Mouse (Mus musculus) forebrain, embryonic 14.5 days (tissue): Measurements from ENCODE around the gene Gm42906. TPM values are rescaled to one million over a fixed set of nuclear protein-coding genes. Genes with fewer than 3 reads are reported as not detected.
A peak's percentile ranks its signal among the peaks of the same experiment; 100 is the strongest.

Experiments used
- ATAC-seq: fragments of 200-750 bp; cut with Nextera tagmentation; 2 replicates; pipeline ENCODE4 v1.8.0; 2017; ENCODE audit warnings: mild to moderate bottlenecking, moderate library complexity
- DNase-seq: peaks from one replicate; pipeline ENCODE4 v3.0.0-alpha.2; 2015; ENCODE audit warnings: low spot score
- H3K27ac ChIP-seq: fragments of 300-500 bp; sonication (generic); 2 replicates; pipeline ENCODE4 v1.5.1; 2014; ENCODE audit warnings: low read depth, mild to moderate bottlenecking, control low read depth, low read length, moderate library complexity
- H3K27me3 ChIP-seq: fragments of 300-500 bp; sonication (generic); replicated peaks from 2 replicates; pipeline ENCODE4 v1.6.1; 2014; ENCODE audit warnings: low read length, control low read depth, mixed read lengths; ENCODE audit not compliant: control insufficient read depth, insufficient read depth
- H3K36me3 ChIP-seq: fragments of 300-500 bp; sonication (generic); 2 replicates; pipeline ENCODE4 v1.6.1; 2014; ENCODE audit warnings: low read length, control low read depth; ENCODE audit not compliant: control insufficient read depth, insufficient read depth
- H3K4me1 ChIP-seq: fragments of 300-500 bp; sonication (generic); 2 replicates; pipeline ENCODE4 v1.6.1; 2014; ENCODE audit warnings: antibody characterized with exemption, low read length, control low read depth; ENCODE audit not compliant: control insufficient read depth, insufficient read depth
- H3K4me2 ChIP-seq: fragments of 300-500 bp; sonication (generic); 2 replicates; pipeline ENCODE4 v1.6.1; 2014; ENCODE audit warnings: mild to moderate bottlenecking, control low read depth, low read length
- H3K4me3 ChIP-seq: fragments of 300-500 bp; sonication (generic); 2 replicates; pipeline ENCODE4 v1.5.1; 2014; ENCODE audit warnings: low read depth, low read length, control low read depth
- H3K9ac ChIP-seq: fragments of 300-500 bp; sonication (generic); 2 replicates; pipeline ENCODE4 v1.6.1; 2014; ENCODE audit warnings: mild to moderate bottlenecking, low read length, control low read depth, moderate library complexity
- H3K9me3 ChIP-seq: fragments of 300-500 bp; sonication (generic); replicated peaks from 2 replicates; pipeline ENCODE4 v1.6.1; 2016; ENCODE audit warnings: low read length, control low read depth, mixed read lengths; ENCODE audit not compliant: control insufficient read depth
- WGBS: fragments of 180-500 bp; shearing (Covaris S2); extraction: QIAGEN DNeasy Blood & Tissue Kit; methylation state at CpG from one replicate; pipeline ENCODE4 v1.1.7; 2014; 5-methylcytosine and 5-hydroxymethylcytosine counted together
- polyA plus RNA-seq: library from polyadenylated mRNA; unstranded; fragments of >200 nt; fragmentation: Nextera tagmentation; extraction: Ambion mirVana; gene quantifications from 2 replicates; pipeline ENCODE4 v1.2.1, GENCODE M21; 2014

Gm42906 gene
- polyA plus RNA-seq, 1 experiment from 2014 or later: not detected

DNA sequence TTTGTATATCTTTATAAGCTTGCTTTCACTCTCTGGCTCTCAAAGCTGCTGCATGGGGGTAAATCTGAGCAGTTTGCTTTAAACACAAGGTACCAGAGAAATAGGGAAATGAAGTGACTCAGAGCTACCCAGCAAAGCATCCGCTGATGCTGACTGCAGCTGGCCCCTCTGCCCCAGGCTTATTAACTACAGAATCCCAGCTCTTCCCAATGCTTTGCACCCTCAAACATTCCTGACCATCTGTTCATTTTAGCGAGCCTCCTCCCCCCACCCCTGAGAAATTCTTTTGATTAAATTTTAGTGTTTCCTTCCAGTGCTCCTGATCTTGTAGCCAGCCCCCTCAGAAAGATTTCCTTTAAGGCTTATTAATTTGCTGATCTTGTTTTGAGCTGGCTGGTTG is 24.4 kb downstream of the Gm42906 start:
- DNase-seq (peak; percentile 59), ATAC-seq (peak; percentile 51)
- H3K9me3 ChIP-seq: no peaks in the 10 kb centered on the region
- no peak overlapping the region for H3K4me2 ChIP-seq
- peak overlapping the region; percentile 22; the same call in 1 of the 2 replicates for H3K27ac ChIP-seq
- H3K36me3 ChIP-seq: no peaks in the 10 kb centered on the region
- peaks cover 9% of the 10 kb centered on the region; the same call in 1 of the 2 replicates for H3K4me1 ChIP-seq
- H3K27me3 ChIP-seq: no peaks in the 10 kb centered on the region
- H3K4me3 ChIP-seq: no peak overlapping the region
- no peak overlapping the region for H3K9ac ChIP-seq
- 22% methylated on average over 2 of the region's 2 CpGs for WGBS

DNA sequence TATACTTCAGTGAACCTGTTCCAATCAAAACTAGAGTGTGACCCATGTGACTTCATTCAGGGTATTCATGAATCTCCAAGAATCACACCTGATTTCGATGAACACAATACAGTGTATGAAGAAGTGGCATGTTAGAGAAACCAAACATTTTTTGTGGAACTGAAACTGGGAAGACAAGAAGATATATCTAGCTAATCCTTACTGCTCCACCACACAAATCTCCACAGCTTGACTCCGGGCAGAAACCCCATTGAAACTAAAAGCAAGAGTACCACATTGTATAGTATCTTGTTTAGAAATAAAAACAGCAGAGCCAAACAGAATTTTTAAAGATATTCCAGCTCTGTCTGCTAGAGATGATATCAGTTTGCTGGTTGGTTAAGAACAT is 27.4 kb downstream of the Gm42906 start:
- H3K9ac ChIP-seq: no peak overlapping the region
- H3K27ac ChIP-seq: no peak overlapping the region
- H3K9me3 ChIP-seq: no peaks in the 10 kb centered on the region
- H3K4me1 ChIP-seq: peaks cover 5% of the 10 kb centered on the region; the same call in 1 of the 2 replicates
- no peak overlapping the region for H3K4me3 ChIP-seq
- H3K36me3 ChIP-seq: no peaks in the 10 kb centered on the region
- 91% methylated on average over 2 of the region's 2 CpGs for WGBS
- DNase-seq (no peak), ATAC-seq (no peak)
- no peaks in the 10 kb centered on the region for H3K27me3 ChIP-seq
- H3K4me2 ChIP-seq: no peak overlapping the region

DNA sequence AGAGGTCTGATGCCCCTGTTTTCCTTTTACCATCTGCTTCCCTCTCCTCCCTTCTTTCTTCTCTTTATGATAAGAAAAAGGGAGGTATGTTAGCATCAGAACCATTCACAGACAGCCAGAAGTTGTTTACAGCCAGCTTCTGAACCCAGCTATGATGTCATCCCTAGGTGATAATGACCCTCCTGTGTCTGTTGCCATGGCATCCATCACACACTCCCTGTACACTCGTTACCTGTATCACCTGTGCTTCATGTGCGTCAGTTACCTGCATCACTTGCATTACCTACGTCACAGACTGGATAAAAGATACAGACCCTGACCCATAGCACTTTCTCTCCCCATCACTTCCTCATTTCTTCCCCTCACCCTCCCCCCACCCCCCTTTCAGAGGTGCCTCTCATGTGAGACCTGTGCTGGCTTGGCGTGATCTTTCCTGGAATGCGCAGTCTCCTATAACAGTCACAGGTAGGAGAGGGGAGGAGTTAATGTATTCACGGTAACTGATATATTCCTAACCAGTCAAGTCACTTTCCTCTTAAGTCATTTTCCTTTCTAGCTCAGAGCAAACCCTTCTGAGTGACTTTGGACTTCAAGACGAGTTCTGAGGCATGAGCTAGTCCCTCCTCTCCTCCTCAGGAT is 27.9 kb downstream of the Gm42906 start:
- no peak for ATAC-seq
- 70% methylated on average over 7 of the region's 7 CpGs for WGBS
- H3K36me3 ChIP-seq: no peaks in the 10 kb centered on the region

DNA sequence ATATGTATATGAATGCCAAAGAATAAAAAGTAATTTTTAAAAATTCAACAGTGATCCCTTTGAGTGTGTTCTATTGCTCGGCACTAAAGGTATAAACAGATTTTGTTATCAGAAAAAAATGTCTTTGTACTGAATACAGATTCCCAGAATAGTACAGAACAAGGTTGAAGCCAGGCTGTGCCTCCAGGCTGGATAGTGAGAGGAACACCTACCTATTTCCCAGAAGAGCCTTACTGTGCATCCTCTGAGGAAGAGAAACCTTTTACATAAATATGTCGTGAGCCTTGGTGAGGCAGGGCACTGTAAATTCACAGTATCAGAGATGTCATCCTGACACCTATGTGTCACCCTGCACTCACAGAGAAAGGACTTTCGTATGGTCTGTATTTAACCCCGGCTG is 31.8 kb downstream of the Gm42906 start:
- no peaks in the 10 kb centered on the region for H3K27me3 ChIP-seq
- no peak for DNase-seq
- no peak overlapping the region for H3K27ac ChIP-seq
- no peak overlapping the region for H3K4me2 ChIP-seq
- WGBS: 84% methylated on average over 4 of the region's 4 CpGs
- H3K36me3 ChIP-seq: no peaks in the 10 kb centered on the region
- no peaks in the 10 kb centered on the region for H3K9me3 ChIP-seq
- no peak overlapping the region for H3K4me3 ChIP-seq
- no peak for ATAC-seq
- H3K4me1 ChIP-seq: no peaks in the 10 kb centered on the region
- no peak overlapping the region for H3K9ac ChIP-seq

More for the DNA sequence above, 27.9 kb downstream of the Gm42906 start:
- H3K9ac ChIP-seq: no peak overlapping the region
- DNase-seq: no peak
- no peaks in the 10 kb centered on the region for H3K9me3 ChIP-seq
- H3K4me1 ChIP-seq: peaks cover 5% of the 10 kb centered on the region; the same call in 1 of the 2 replicates
- H3K27me3 ChIP-seq: no peaks in the 10 kb centered on the region
- no peak overlapping the region for H3K4me3 ChIP-seq
- no peak overlapping the region for H3K27ac ChIP-seq
- H3K4me2 ChIP-seq: no peak overlapping the region

DNA sequence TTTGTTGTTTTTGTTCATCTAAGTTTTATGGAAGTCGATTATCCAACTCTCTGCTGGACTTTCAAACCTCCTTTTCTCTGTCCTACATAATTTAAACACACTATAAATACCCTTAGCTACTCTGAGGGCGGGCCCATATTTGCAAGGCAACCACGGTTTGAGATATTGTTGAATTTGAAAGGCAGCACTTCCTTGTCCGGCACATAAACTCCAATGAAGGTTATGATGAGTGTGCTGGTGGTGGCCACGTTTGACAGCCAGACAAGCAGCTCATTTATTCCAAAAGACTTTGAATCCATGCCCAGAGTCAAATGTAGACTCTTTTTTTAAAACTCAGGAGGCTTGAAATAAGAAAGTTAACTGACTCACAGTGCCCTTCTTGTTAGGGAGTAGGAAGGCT is 33.3 kb downstream of the Gm42906 start:
- Histone ChIP-seq H3K4me3 (no peak overlapping the region), H3K27me3 (no peaks in the 10 kb centered on the region), H3K27ac (no peak overlapping the region), H3K4me1 (no peaks in the 10 kb centered on the region), H3K36me3 (no peaks in the 10 kb centered on the region), H3K9ac (no peak overlapping the region), H3K9me3 (no peaks in the 10 kb centered on the region), H3K4me2 (no peak overlapping the region)
- WGBS: 73% methylated on average over 5 of the region's 5 CpGs
- DNase-seq (no peak), ATAC-seq (no peak)

DNA sequence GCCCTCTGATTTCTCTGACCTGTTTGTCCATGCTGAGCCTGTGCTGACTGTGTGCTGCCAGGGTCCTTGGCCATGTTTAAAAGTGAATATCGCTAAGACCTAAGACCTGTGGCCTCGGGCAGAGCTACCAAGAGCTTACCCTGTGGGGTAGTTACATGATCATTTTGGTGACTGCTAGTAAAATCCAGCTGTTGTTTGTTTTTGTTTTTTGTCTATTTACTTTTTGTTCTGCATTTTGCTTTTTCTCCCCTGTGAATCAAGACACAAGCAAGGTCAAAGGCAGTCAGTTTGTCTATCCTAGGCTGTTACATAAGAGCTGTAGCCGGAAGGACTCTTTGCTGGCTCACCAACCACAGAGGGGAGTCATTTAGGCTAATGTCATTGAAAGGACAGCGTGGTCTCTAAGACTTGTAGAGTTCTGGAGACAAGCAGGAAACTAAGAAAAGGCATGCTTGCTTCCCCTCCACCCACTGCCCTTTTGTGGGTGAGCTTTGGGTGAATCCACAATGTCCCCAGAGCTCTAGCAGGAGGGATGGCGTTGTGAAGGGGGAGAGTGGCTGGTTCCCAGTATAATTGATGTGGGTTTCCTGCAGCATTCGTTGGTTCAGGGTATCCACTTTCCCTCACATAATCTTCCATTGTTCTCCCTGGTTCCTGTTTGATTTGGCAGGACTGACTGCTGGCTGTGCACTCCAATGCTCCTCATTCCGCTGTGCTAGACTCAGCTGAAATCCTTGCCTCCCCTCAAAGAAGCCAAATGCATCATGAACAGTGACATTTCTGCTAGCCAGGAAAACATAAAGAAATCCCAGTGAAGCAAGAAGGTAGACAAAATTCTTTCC is 33.9 kb downstream of the Gm42906 start:
- H3K9ac ChIP-seq: no peak overlapping the region
- no peak overlapping the region for H3K27ac ChIP-seq
- ATAC-seq (no peak), DNase-seq (no peak)
- WGBS: 53% methylated on average over 7 of the region's 7 CpGs
- no peaks in the 10 kb centered on the region for H3K27me3 ChIP-seq
- H3K4me3 ChIP-seq: no peak overlapping the region
- H3K4me2 ChIP-seq: no peak overlapping the region
- no peaks in the 10 kb centered on the region for H3K4me1 ChIP-seq
- H3K36me3 ChIP-seq: no peaks in the 10 kb centered on the region
- no peaks in the 10 kb centered on the region for H3K9me3 ChIP-seq

DNA sequence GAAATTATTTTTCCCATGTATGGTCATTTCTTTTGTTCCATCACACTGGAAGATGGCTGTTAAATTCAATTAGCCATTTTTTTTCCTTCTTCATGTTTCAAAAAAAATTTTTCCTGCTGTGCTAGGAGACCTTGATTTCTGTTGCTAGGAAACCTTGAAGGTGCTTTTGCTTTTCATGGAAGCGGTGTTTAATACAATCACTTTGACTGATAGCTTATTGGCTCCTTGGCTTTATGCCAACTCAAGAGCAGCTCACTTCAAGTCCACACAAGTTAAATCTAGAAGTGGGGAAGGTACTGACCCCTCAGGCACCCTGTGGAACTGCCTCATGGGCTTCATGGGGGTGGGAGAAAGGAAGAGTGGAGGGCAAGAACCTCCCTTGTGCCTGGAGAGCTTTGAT is 38.1 kb downstream of the Gm42906 start:
- 70% methylated on average over 1 of the region's 1 CpGs for WGBS
- Histone ChIP-seq H3K27ac (no peak overlapping the region), H3K4me1 (no peaks in the 10 kb centered on the region), H3K9me3 (no peaks in the 10 kb centered on the region), H3K4me3 (no peak overlapping the region), H3K27me3 (no peaks in the 10 kb centered on the region), H3K36me3 (no peaks in the 10 kb centered on the region), H3K4me2 (no peak overlapping the region), H3K9ac (no peak overlapping the region)
- DNase-seq: peak; percentile 62
- ATAC-seq: no peak; the same call in 1 of the 2 replicates

DNA sequence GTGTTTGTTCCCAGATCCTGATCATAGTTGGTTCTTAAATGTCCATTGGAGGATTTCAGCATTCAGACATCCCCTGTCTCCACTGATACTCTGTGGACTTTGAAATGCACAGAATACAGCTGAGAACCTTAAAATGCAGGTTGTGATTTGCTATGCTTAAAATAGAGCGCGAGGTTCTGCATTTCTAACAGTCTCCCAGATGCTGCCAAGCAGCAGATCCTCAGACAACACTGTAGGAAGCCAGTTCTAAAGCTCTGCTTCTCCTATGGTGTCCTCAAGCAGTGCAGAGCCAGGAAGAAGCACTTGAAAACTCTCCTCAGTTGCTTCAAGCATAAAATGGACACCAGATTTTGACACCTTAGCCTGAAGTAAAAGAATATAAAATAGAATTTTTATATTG is 48.1 kb downstream of the Gm42906 start:
- H3K4me3 ChIP-seq: no peak overlapping the region
- no peak for ATAC-seq
- no peaks in the 10 kb centered on the region for H3K27me3 ChIP-seq
- DNase-seq: no peak
- no peaks in the 10 kb centered on the region for H3K36me3 ChIP-seq
- H3K27ac ChIP-seq: no peak overlapping the region
- no peaks in the 10 kb centered on the region for H3K9me3 ChIP-seq
- no peaks in the 10 kb centered on the region for H3K4me1 ChIP-seq
- no peak overlapping the region for H3K4me2 ChIP-seq
- 90% methylated on average over 2 of the region's 2 CpGs for WGBS
- no peak overlapping the region for H3K9ac ChIP-seq

DNA sequence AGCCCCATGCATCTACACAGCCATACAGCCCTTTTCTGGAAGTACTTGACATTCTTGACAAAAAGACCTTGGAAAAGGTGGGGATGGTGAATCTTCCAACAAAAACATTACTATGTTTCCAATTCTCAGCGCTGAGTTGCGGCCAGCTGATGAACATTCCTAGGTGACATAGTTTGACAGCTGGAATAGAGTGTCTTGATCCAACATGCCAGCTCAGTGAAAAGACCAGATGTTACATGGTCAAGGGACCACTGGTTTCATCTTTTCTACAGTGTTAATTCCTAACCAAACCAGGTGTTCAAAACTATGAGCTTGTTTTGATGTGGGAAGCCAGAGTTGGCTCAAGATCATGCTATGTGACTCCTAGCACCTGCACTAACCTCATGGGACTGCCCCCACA is 48.8 kb downstream of the Gm42906 start:
- Histone ChIP-seq H3K9me3 (no peaks in the 10 kb centered on the region), H3K4me2 (no peak overlapping the region), H3K4me3 (no peak overlapping the region), H3K36me3 (no peaks in the 10 kb centered on the region), H3K4me1 (no peaks in the 10 kb centered on the region), H3K27ac (no peak overlapping the region), H3K27me3 (no peaks in the 10 kb centered on the region), H3K9ac (no peak overlapping the region)
- no peak for ATAC-seq
- DNase-seq: no peak
- WGBS: 90% methylated on average over 2 of the region's 2 CpGs
